Mouse (Mus musculus) forebrain, embryonic 12.5 days (tissue): Measurements from ENCODE around the gene Zfp663. TPM values are rescaled to one million over a fixed set of nuclear protein-coding genes. Genes with fewer than 3 reads are reported as not detected.

Source experiments
- ATAC-seq: fragments of 200-750 bp; cut with Nextera tagmentation; 2 replicates; pipeline ENCODE4 v1.8.0; 2017; ENCODE audit warnings: moderate TSS enrichment; ENCODE audit not compliant: low FRiP score
- H3K27ac ChIP-seq: fragments of 300-500 bp; sonication (generic); 2 replicates; pipeline ENCODE4 v1.5.1; 2016; ENCODE audit warnings: mild to moderate bottlenecking
- H3K27me3 ChIP-seq: fragments of 300-500 bp; sonication (generic); 2 replicates; pipeline ENCODE4 v1.6.1; 2016; ENCODE audit warnings: mild to moderate bottlenecking
- H3K36me3 ChIP-seq: fragments of 300-500 bp; sonication (generic); replicated peaks from 2 replicates; pipeline ENCODE4 v1.6.1; 2016; ENCODE audit warnings: mild to moderate bottlenecking
- H3K4me1 ChIP-seq: fragments of 300-500 bp; sonication (generic); 2 replicates; pipeline ENCODE4 v1.6.1; 2016
- H3K4me2 ChIP-seq: fragments of 300-500 bp; sonication (generic); 2 replicates; pipeline ENCODE4 v1.6.1; 2016; ENCODE audit warnings: mild to moderate bottlenecking, moderate library complexity
- H3K4me3 ChIP-seq: fragments of 300-500 bp; sonication (generic); replicated peaks from 2 replicates; pipeline ENCODE4 v1.5.1; 2016; ENCODE audit warnings: mild to moderate bottlenecking
- H3K9ac ChIP-seq: fragments of 300-500 bp; sonication (generic); 2 replicates; pipeline ENCODE4 v1.6.1; 2016; ENCODE audit warnings: mild to moderate bottlenecking
- H3K9me3 ChIP-seq: fragments of 300-500 bp; sonication (generic); 2 replicates; pipeline ENCODE4 v1.6.1; 2016
- WGBS: fragments of 180-500 bp; shearing (Covaris S2); methylation state at CpG from one replicate; pipeline ENCODE4 v1.1.7; 2016; 5-methylcytosine and 5-hydroxymethylcytosine counted together
- polyA plus RNA-seq: library from polyadenylated mRNA; unstranded; fragments of >200 nt; fragmentation: Nextera tagmentation; extraction: Ambion mirVana; gene quantifications from 2 replicates; pipeline ENCODE4 v1.2.1, GENCODE M21; 2016

The Zfp663 gene
- polyA plus RNA-seq, 1 experiment from 2014 or later = 6.9 TPM

DNA sequence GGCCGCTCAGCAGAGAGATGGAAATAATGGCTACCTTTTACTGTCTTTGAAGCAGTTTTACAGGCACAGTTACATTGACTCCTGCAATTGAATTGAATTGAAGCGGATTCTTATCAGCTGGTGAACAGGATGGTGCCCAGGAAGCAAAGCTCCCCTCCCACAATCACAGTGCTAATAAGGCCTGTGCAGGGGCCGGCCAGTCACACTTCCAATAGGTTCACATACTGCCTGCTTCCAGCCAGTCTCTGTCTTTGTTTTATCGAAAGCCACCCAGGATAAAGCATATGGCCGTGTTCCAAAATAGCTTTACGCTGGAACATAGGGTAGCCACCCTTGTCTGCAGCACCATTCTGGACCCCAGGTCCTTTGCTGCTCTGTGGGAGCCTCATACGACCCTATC, 41.1 kb downstream of the Zfp663 start:
- Histone ChIP-seq H3K9ac (peak overlapping the region; percentile 89), H3K4me3 (peak overlapping the region; percentile 93), H3K4me1 (peaks cover 48% of the 10 kb centered on the region), H3K9me3 (no peaks in the 10 kb centered on the region), H3K27ac (peak overlapping the region; percentile 89), H3K36me3 (no peaks in the 10 kb centered on the region; the same call in 1 of the 2 replicates), H3K27me3 (peaks cover 16% of the 10 kb centered on the region), H3K4me2 (peak overlapping the region; percentile 77)
- WGBS = 32% methylated on average over 7 of the region's 7 CpGs
- ATAC-seq = no peak

DNA sequence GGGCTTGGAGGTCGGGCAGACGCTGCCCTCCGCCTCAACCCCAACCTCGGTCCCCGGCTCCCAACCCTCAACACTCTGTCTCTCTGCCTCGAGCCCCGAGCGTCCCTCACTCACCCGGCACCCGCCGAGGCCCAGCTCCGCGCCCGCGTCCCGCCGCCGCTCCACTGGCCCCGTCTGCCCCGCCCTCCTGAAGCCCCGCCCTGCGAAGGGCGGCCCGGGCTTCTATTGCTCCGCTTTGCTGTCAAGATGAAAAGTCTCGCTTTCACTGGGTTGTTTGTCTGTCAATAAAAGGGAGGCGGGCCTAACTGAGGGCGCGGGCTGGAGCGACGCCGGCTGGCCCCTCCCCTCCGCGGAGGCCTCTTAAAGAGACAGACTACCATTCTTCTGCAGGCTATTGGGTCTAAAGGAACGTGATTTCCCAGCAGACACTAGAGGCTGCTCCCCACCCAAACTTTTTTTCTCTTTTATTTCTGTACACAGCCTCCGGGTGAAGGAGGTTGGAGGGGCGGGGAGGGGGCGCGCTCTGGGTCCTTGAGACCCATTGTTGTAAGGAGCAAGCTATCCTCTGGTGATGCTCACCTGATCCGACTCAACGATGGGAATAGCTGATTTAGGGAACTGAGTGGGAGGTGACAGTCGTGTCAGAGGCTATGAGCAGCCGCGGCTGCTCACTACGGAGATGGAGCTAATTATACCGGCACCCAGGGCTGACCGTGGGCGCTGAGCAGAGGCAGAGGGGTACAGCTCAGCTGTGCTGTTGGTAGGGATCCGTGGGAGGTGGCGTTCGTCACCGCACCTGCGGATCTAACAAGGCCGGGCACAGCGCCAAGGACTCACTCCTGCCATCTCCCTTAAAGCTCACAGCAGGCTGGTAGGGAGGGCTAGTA, 42.0 kb downstream of the Zfp663 start, which contains the start of gene Elmo2:
Gene Elmo2, minus strand, starts transcription at position 176 of the 887 bp plus-strand sequence.
- no peaks in the 10 kb centered on the region; the same call in 1 of the 2 replicates for H3K36me3 ChIP-seq
- peaks cover 55% of the 10 kb centered on the region for H3K4me1 ChIP-seq
- H3K27me3 ChIP-seq = peaks cover 17% of the 10 kb centered on the region
- H3K9me3 ChIP-seq = no peaks in the 10 kb centered on the region
- H3K4me3 ChIP-seq = peak within 1 kb of the TSS; percentile 93
- WGBS = under 1% methylated on average over 50 of the region's 55 CpGs
- peak; percentile 97 for ATAC-seq
- H3K27ac ChIP-seq = peak within 1 kb of the TSS; percentile 89
- peak within 1 kb of the TSS; percentile 89 for H3K9ac ChIP-seq
- H3K4me2 ChIP-seq = peak within 1 kb of the TSS; percentile 77

DNA sequence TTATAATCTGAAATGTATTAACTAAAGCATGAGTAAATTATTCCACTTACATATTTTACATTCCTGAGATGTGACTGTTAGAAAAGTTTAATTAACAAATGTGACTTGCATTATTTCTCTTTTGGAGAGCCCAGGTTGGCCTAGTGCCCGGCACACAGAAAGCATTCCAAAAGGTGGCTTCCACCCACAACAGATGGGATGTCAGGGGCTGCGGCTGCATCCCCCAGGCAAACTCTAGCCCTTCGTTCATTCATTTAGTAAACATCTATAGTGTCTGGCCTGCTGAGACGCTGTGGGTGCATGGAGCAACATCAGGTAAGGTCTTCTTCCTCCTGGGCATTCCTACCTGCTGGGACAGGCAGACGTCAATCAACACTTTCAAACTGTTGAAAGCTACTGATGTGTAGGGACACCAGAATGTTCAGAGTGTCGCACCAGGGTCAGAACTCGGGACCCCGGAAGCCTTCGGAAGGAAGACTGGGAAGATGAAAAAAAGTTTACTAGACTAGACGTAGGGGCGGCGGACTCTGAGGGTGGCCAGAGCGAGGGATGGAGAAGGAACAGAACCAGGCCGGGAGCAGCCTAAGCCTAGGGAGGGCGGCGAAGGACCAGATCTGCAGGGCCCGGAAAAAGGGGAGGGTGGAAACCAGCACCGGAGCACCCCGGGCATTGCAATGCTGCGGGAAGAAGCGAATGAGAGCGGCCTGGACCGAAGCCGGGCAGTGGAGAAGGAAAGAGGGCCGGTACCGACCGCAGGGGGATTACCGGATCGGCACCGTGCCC, 42.8 kb downstream of the Zfp663 start:
- H3K9ac ChIP-seq = peak overlapping the region; percentile 89
- H3K4me2 ChIP-seq = peak overlapping the region; percentile 77
- H3K9me3 ChIP-seq = no peaks in the 10 kb centered on the region
- peak overlapping the region; percentile 93 for H3K4me3 ChIP-seq
- under 1% methylated on average over 25 of the region's 30 CpGs for WGBS
- H3K27ac ChIP-seq = peak overlapping the region; percentile 89
- ATAC-seq = peak; percentile 36; the same call in 1 of the 2 replicates
- H3K4me1 ChIP-seq = peaks cover 63% of the 10 kb centered on the region
- H3K36me3 ChIP-seq = no peaks in the 10 kb centered on the region; the same call in 1 of the 2 replicates
- peaks cover 19% of the 10 kb centered on the region for H3K27me3 ChIP-seq

DNA sequence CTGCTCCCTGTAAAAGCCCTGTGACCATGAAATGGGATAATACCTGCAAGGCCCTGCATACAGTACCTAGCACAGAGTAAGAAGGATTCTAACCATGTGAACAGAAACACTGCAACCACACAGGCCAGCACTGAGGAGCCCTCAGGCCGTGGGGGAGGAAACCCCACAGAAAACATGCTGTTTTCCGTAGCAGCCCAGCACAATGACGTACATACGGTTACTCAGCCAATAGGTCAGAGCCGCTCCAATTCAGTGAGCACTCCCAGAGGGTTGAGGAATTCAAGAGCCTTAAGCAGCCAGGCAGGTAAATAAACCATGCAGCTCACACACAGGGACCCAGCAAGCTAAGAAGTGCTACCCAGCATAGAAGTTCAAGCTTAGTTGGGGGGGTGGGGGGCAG, 44.6 kb downstream of the Zfp663 start:
- no peaks in the 10 kb centered on the region; the same call in 1 of the 2 replicates for H3K36me3 ChIP-seq
- H3K4me2 ChIP-seq = peak overlapping the region; percentile 5; the same call in 1 of the 2 replicates
- H3K27ac ChIP-seq = no peak overlapping the region
- H3K4me3 ChIP-seq = no peak overlapping the region
- WGBS = 49% methylated on average over 5 of the region's 5 CpGs
- peaks cover 18% of the 10 kb centered on the region; the same call in 1 of the 2 replicates for H3K27me3 ChIP-seq
- no peak overlapping the region for H3K9ac ChIP-seq
- no peaks in the 10 kb centered on the region for H3K9me3 ChIP-seq
- ATAC-seq = no peak
- peaks cover 72% of the 10 kb centered on the region for H3K4me1 ChIP-seq

DNA sequence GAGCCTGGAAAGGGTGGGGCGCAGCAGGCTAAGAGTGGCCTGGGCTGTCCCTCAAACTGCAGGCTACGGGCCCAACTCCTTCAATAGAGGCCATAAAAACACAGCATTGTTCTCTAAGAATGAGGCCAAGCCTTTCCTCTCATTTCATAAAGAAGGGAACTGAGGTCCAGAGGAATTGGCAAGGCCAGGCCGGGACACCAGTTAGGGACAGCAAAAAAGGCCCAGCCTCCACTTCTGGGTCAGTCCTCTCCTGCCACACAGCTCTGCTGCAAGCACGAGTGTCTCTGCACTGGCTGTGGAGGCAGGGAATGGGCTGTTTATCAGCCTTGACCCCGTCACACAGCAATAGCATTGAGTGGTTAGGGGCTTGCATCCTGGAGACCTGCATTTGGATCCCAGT, 45.0 kb downstream of the Zfp663 start:
- H3K27ac ChIP-seq = no peak overlapping the region
- H3K9me3 ChIP-seq = no peaks in the 10 kb centered on the region
- H3K4me3 ChIP-seq = no peak overlapping the region
- ATAC-seq = no peak
- H3K27me3 ChIP-seq = peaks cover 16% of the 10 kb centered on the region; the same call in 1 of the 2 replicates
- no peak overlapping the region for H3K4me2 ChIP-seq
- no peak overlapping the region for H3K9ac ChIP-seq
- H3K4me1 ChIP-seq = peaks cover 76% of the 10 kb centered on the region
- H3K36me3 ChIP-seq = no peaks in the 10 kb centered on the region; the same call in 1 of the 2 replicates
- WGBS = 57% methylated on average over 5 of the region's 5 CpGs

DNA sequence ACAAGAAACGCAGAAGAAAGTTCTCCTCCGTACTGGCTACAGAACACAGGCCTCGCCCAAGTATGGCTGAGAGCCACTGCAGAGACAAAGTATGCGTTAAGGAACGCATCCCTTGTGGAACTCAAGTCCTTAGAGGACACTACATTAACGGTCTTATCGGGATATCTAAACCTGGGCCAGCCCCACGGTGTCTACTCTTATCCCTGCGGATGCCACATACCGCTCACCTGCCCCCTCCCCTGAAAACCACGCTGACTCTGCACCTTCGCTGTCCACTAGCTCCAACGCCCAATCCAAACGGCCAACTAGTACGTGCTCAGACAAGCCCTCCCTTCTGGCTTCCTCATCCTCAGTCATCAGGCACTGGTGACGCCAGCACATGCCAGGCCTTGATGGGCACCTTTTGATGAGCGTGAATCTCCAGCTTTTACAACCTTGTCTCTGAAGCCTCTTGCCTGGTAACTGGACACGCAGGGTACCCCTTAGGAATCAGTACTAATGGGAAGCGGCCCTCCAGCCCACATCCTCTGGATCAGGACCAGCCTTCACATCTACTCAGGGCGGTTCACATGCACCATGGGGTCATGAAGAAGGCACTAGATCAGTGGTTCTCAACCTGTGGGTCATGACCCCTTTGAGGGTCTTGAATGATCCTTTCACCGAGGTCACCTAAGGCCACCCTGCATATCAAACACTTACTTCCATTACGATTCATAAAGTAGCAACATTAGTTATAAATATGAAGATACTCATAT, 46.4 kb downstream of the Zfp663 start:
- 0 out of 2 replicates have a peak, but pooled peaks cover 9% of the 10 kb centered on the region for H3K27me3 ChIP-seq
- H3K4me1 ChIP-seq = peaks cover 80% of the 10 kb centered on the region
- ATAC-seq = no peak

DNA sequence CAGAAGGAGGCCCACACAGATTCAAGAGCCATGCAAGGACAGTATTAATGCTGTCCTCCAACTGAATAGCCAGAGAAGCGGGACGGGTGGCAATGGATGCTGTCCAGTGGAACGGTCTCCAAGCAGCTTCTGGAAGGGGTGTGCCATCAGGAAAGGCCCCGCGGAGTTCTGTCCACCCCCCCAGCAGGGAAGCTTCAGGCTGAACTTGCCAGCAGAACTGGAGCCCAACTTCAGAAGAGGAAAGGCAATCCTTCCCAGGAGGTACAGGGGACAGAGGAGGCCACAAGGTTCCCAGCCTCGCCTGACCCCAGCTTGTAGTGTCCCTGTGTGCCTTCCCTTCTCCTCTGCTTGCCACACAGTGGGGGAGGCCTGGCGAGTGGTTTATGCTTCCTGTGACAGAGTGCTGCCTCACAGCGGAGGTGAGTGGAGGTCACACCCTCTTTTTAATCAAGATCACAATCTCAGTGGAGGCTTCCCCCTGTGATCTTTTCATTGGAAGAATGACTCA, 47.1 kb downstream of the Zfp663 start:
- H3K27me3 ChIP-seq = 0 out of 2 replicates have a peak, but pooled peaks cover 9% of the 10 kb centered on the region
- no peaks in the 10 kb centered on the region for H3K9me3 ChIP-seq
- no peaks in the 10 kb centered on the region; the same call in 1 of the 2 replicates for H3K36me3 ChIP-seq
- no peak overlapping the region for H3K9ac ChIP-seq
- no peak overlapping the region for H3K4me2 ChIP-seq
- no peak for ATAC-seq
- H3K4me3 ChIP-seq = no peak overlapping the region
- peaks cover 82% of the 10 kb centered on the region for H3K4me1 ChIP-seq
- 68% methylated on average over 8 of the region's 8 CpGs for WGBS
- H3K27ac ChIP-seq = peak overlapping the region; percentile 42; the same call in 1 of the 2 replicates

More for the DNA sequence above, 46.4 kb downstream of the Zfp663 start:
- H3K36me3 ChIP-seq = no peaks in the 10 kb centered on the region; the same call in 1 of the 2 replicates
- no peak overlapping the region for H3K4me2 ChIP-seq
- no peaks in the 10 kb centered on the region for H3K9me3 ChIP-seq
- no peak overlapping the region for H3K9ac ChIP-seq
- H3K27ac ChIP-seq = no peak overlapping the region
- WGBS = 92% methylated on average over 22 of the region's 22 CpGs
- H3K4me3 ChIP-seq = no peak overlapping the region

DNA sequence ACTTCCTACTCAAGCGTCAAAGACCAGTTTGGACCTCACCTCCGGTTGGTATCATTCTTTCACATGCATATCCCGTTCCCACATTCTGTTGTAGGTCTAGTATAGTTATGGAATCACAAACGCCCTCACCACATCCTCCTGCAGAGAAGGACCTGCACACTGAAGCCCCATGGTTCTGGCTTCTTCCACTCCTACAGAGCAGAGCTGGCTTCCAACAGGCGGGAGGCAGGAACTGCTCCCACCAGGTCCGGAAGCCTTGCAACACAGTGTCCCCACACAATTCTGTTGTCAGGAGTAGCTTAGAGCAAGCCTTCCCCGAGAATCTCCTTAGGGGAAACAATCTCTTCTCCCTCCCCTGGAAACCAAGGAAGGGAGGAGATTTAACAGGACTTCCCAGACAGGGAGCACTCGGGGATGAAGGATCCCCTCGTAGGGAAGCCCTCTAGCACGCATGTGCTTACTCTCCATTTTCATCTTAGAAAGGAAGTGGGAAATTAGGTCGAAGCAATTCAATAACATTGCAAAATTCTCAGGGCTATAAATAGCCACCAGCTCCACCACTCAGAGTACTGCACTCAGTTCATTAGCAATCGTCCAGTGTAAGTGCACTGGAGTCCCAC, 47.9 kb downstream of the Zfp663 start:
- H3K4me2 ChIP-seq = no peak overlapping the region
- H3K9me3 ChIP-seq = no peaks in the 10 kb centered on the region
- H3K27me3 ChIP-seq = 0 out of 2 replicates have a peak, but pooled peaks cover 9% of the 10 kb centered on the region
- H3K4me3 ChIP-seq = no peak overlapping the region
- H3K9ac ChIP-seq = 0 out of 2 replicates have a peak overlapping the region, but pooled peaks have one; percentile 25
- ATAC-seq = no peak
- WGBS = 78% methylated on average over 12 of the region's 12 CpGs
- peak overlapping the region; percentile 42; the same call in 1 of the 2 replicates for H3K27ac ChIP-seq
- H3K36me3 ChIP-seq = peaks cover 5% of the 10 kb centered on the region
- H3K4me1 ChIP-seq = peaks cover 90% of the 10 kb centered on the region

DNA sequence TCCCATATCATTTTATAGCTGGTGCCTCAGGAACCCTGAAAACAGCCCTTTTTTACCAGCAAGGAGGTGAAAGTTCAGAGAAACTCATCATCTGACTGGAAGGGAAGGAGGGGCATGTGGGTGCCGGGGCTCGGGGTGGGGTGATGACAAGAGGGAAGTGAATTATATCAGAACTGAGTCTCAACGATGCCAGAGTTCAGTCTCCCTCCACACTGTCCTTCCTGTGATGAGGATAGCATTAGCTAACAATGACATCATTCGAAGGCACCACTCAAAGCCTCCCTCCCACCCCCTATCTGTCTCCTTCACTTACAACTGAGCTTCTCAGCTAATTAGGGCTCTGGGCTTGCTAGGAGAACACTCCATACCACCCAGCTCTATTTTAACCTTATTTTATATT, 49.0 kb downstream of the Zfp663 start:
- no peak for ATAC-seq
- Histone ChIP-seq H3K4me1 (peaks cover 81% of the 10 kb centered on the region), H3K36me3 (peaks cover 17% of the 10 kb centered on the region), H3K27me3 (peaks cover 19% of the 10 kb centered on the region), H3K27ac (no peak overlapping the region), H3K4me2 (no peak overlapping the region), H3K9ac (no peak overlapping the region), H3K9me3 (no peaks in the 10 kb centered on the region), H3K4me3 (no peak overlapping the region)
- 79% methylated on average over 4 of the region's 4 CpGs for WGBS

DNA sequence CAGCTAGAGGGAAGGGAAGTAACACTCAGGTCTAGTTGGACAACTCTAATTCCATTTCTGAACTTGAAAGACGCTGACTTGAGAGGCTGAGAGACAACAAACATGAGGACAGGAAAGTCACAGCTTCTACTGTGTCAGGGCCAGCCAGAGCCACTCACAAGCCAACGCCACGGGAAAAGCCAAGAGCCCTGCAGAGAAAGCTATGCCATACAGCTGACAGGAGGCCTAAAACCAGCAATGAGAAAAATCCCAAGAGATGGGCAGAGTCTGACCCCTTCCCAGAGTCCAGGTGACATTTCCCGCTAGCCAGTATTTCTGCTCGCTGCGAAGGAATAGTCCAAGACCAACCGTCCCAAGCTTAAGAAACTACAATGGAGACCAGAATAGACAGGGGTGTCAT, 49.6 kb downstream of the Zfp663 start:
- peaks cover 81% of the 10 kb centered on the region for H3K4me1 ChIP-seq
- H3K36me3 ChIP-seq = peaks cover 22% of the 10 kb centered on the region
- H3K9ac ChIP-seq = no peak overlapping the region
- H3K4me3 ChIP-seq = no peak overlapping the region
- no peaks in the 10 kb centered on the region for H3K9me3 ChIP-seq
- no peak for ATAC-seq
- H3K27me3 ChIP-seq = peaks cover 24% of the 10 kb centered on the region
- WGBS = 88% methylated on average over 7 of the region's 7 CpGs
- no peak overlapping the region for H3K4me2 ChIP-seq
- H3K27ac ChIP-seq = no peak overlapping the region
